Mouse (Mus musculus): ENCODE data around the gene Hivep2. TPM values are rescaled to one million over a fixed set of nuclear protein-coding genes. Genes with fewer than 3 reads are reported as not detected.

Gene Hivep2
- total RNA-seq, 1 experiment from 2014 or later, result 19.2 TPM

- ATAC-seq (replicated peaks; ENCODE audit: insufficient number of reproducible peaks, low FRiP score, low TSS enrichment, poor library complexity, severe bottlenecking), result no peak
Observed at GRCm38 (mm10) chr10:13968989-13969388, 3.1 kb downstream of the Hivep2 start.

GRCm38 (mm10) chr10:13970321-13970720, 4.4 kb downstream of the Hivep2 start:
- no peak for ATAC-seq (replicated peaks; ENCODE audit: insufficient number of reproducible peaks, low FRiP score, low TSS enrichment, poor library complexity, severe bottlenecking)

GRCm38 (mm10) chr10:13971268-13971667, 5.4 kb downstream of the Hivep2 start:
- ATAC-seq (replicated peaks; ENCODE audit: insufficient number of reproducible peaks, low FRiP score, low TSS enrichment, poor library complexity, severe bottlenecking), result no peak

GRCm38 (mm10) chr10:13973563-13974179, 7.8 kb downstream of the Hivep2 start:
- ATAC-seq (replicated peaks; ENCODE audit: insufficient number of reproducible peaks, low FRiP score, low TSS enrichment, poor library complexity, severe bottlenecking), result no peak

GRCm38 (mm10) chr10:13974472-13974871, 8.6 kb downstream of the Hivep2 start:
- ATAC-seq (replicated peaks; ENCODE audit: insufficient number of reproducible peaks, low FRiP score, low TSS enrichment, poor library complexity, severe bottlenecking), result no peak

- no peak for ATAC-seq (replicated peaks; ENCODE audit: insufficient number of reproducible peaks, low FRiP score, low TSS enrichment, poor library complexity, severe bottlenecking)
Observed at GRCm38 (mm10) chr10:13975861-13976260, 10.0 kb downstream of the Hivep2 start.

- no peak for ATAC-seq (replicated peaks; ENCODE audit: insufficient number of reproducible peaks, low FRiP score, low TSS enrichment, poor library complexity, severe bottlenecking)
Observed at GRCm38 (mm10) chr10:13976267-13976666, 10.4 kb downstream of the Hivep2 start.

GRCm38 (mm10) chr10:13982271-13982670, 16.4 kb downstream of the Hivep2 start:
- ATAC-seq (replicated peaks; ENCODE audit: insufficient number of reproducible peaks, low FRiP score, low TSS enrichment, poor library complexity, severe bottlenecking), result no peak

GRCm38 (mm10) chr10:13982769-13983381, 17.0 kb downstream of the Hivep2 start:
- peak; percentile 87 for ATAC-seq (replicated peaks; ENCODE audit: insufficient number of reproducible peaks, low FRiP score, low TSS enrichment, poor library complexity, severe bottlenecking)

- ATAC-seq (replicated peaks; ENCODE audit: insufficient number of reproducible peaks, low FRiP score, low TSS enrichment, poor library complexity, severe bottlenecking), result peak; percentile 55
Observed at GRCm38 (mm10) chr10:13983631-13984030, 17.8 kb downstream of the Hivep2 start.

GRCm38 (mm10) chr10:13984233-13984632, 18.4 kb downstream of the Hivep2 start:
- no peak for ATAC-seq (replicated peaks; ENCODE audit: insufficient number of reproducible peaks, low FRiP score, low TSS enrichment, poor library complexity, severe bottlenecking)

GRCm38 (mm10) chr10:13986539-13986938, 20.7 kb downstream of the Hivep2 start:
- ATAC-seq (replicated peaks; ENCODE audit: insufficient number of reproducible peaks, low FRiP score, low TSS enrichment, poor library complexity, severe bottlenecking), result no peak

GRCm38 (mm10) chr10:13987336-13987735, 21.5 kb downstream of the Hivep2 start:
- ATAC-seq (replicated peaks; ENCODE audit: insufficient number of reproducible peaks, low FRiP score, low TSS enrichment, poor library complexity, severe bottlenecking), result no peak

GRCm38 (mm10) chr10:13988280-13988679, 22.4 kb downstream of the Hivep2 start:
- peak; percentile 67 for ATAC-seq (replicated peaks; ENCODE audit: insufficient number of reproducible peaks, low FRiP score, low TSS enrichment, poor library complexity, severe bottlenecking)

- no peak for ATAC-seq (replicated peaks; ENCODE audit: insufficient number of reproducible peaks, low FRiP score, low TSS enrichment, poor library complexity, severe bottlenecking)
Observed at GRCm38 (mm10) chr10:13988757-13989156, 22.9 kb downstream of the Hivep2 start.

GRCm38 (mm10) chr10:13990842-13991241, 25.0 kb downstream of the Hivep2 start:
- no peak for ATAC-seq (replicated peaks; ENCODE audit: insufficient number of reproducible peaks, low FRiP score, low TSS enrichment, poor library complexity, severe bottlenecking)

GRCm38 (mm10) chr10:13993411-13993810, 27.5 kb downstream of the Hivep2 start:
- no peak for ATAC-seq (replicated peaks; ENCODE audit: insufficient number of reproducible peaks, low FRiP score, low TSS enrichment, poor library complexity, severe bottlenecking)

GRCm38 (mm10) chr10:13997336-13997735, 31.5 kb downstream of the Hivep2 start:
- ATAC-seq (replicated peaks; ENCODE audit: insufficient number of reproducible peaks, low FRiP score, low TSS enrichment, poor library complexity, severe bottlenecking), result no peak

- no peak for ATAC-seq (replicated peaks; ENCODE audit: insufficient number of reproducible peaks, low FRiP score, low TSS enrichment, poor library complexity, severe bottlenecking)
Observed at GRCm38 (mm10) chr10:14004769-14005517, 39.1 kb downstream of the Hivep2 start.

GRCm38 (mm10) chr10:14009721-14010120, 43.8 kb downstream of the Hivep2 start:
- no peak for ATAC-seq (replicated peaks; ENCODE audit: insufficient number of reproducible peaks, low FRiP score, low TSS enrichment, poor library complexity, severe bottlenecking)

Measured in monocyte, adult 5-6 weeks (primary cell).